Mouse (Mus musculus) urinary bladder, postnatal 25 days (tissue): ENCODE data around the gene Ccdc138.
A peak's percentile ranks its signal among the peaks of the same experiment; 100 is the strongest.

Experiments used
- DNase-seq: peaks from one replicate; pipeline ENCODE4 v3.0.0; 2022; ENCODE audit warnings: low spot score

Ccdc138 gene

GRCm38 (mm10) chr10:58585427-58586223 lies 87.9 kb downstream of the Ccdc138 start:
- DNase-seq, result no peak

GRCm38 (mm10) chr10:58594486-58594885 lies 96.7 kb downstream of the Ccdc138 start:
- no peak for DNase-seq

- DNase-seq, result no peak
Measured at GRCm38 (mm10) chr10:58595197-58595596, 97.4 kb downstream of the Ccdc138 start.

- no peak for DNase-seq
Measured at GRCm38 (mm10) chr10:58595821-58596220, 98.1 kb downstream of the Ccdc138 start.

DNA sequence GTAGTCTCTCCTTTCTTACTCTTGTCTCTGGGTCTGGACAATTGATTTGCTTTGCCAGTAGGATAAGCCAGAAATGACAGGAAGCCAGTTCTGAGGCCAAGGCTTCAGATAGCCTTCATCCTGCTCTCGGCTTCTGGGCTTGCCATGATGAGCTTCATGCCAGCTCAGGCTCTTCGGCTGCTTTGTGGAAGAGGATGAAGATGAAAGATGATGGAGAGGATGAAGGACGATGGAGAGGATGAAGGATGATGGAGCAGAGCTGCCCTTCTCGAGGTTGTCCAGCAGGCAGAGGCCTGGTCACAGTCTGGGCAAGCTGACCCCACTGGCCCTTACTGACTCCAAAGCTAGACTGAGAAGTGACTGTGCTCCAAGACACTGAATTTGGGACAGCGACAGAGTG lies 102.4 kb downstream of the Ccdc138 start:
- no peak for DNase-seq

- no peak for DNase-seq
Measured at GRCm38 (mm10) chr10:58600983-58601382, 103.2 kb downstream of the Ccdc138 start.

GRCm38 (mm10) chr10:58601431-58601901 lies 103.7 kb downstream of the Ccdc138 start:
- DNase-seq, result no peak

- DNase-seq, result no peak
Measured at GRCm38 (mm10) chr10:58601946-58602345, 104.2 kb downstream of the Ccdc138 start.

GRCm38 (mm10) chr10:58604779-58605178 lies 107.0 kb downstream of the Ccdc138 start:
- peak; percentile 46 for DNase-seq

GRCm38 (mm10) chr10:58606356-58606755 lies 108.6 kb downstream of the Ccdc138 start:
- DNase-seq, result no peak

- no peak for DNase-seq
Measured at GRCm38 (mm10) chr10:58608858-58609257, 111.1 kb downstream of the Ccdc138 start.

DNA sequence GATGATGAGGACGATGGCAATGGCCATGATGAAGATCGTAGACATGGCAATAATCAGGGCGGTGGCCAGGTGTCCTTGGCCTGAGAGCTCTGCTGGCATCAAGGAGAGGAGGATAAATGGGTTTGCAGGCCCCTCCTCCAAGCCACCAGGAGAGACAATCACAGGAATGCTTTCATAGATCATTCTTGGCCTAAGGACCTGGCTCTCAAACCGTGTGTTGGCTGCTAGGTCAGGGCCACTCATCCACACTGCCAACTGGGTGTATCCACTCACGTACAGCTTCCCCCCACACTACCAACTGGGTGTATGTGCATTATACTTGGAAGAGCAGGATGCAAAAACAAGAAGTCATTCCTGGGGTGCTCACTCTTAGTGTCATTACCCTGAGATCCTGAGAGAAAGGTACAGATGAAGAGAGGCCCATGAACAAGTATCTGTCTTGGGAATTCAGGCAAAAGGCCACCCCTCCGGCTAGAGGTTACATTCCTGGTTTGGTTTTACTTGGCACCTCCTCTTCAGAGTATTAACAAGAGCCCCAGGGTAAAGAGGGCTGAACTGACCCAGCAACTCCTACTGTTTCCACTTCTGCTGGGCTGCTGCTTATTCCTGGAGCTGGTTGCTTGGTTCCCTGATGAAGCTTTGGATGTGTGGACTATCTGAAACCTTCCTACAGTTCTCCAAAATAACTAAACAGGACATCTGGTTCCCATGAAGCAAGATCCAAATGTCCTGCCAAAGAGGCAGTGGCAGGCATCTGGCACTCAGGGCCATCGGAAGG lies 112.9 kb downstream of the Ccdc138 start:
- DNase-seq, result no peak

DNA sequence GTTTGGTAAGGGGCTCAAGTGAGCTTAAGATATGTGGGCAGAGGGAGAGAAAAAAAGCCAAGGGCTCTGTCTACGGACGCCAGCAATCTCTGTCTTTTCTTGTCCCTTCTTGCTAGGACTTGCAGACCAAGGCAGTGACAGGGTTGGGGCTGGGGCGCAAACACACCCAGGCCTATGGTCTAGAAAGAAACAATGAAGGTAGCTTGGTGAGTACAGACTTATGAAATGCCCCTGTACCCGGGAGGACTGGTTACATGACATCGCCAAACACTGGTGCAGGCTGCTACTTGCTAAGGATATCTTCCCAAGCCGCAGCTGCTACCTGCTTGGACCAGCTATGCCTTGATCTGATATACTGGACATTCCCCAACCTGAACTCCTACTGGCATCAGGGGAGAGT lies 116.9 kb downstream of the Ccdc138 start:
- peak; percentile 54 for DNase-seq

DNA sequence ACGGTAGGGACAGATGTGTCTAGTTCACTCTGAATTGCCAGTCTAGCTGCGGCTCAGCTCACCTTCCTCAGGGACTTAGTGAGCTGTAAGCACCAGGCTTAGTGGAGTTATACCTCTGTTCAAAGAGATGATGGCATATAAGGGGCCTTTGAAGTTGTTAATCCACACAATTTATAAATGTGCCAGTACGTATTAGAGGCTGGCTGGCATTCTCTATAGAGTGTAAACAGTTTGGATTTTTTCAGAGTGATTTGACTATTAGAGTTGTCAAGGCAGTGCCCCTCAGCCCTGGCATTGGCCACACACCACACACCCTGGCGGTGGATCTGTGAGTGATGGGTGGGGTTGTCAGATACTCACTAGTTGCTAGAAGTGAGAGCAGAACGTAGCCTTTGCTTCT lies 118.8 kb downstream of the Ccdc138 start:
- no peak for DNase-seq

DNA sequence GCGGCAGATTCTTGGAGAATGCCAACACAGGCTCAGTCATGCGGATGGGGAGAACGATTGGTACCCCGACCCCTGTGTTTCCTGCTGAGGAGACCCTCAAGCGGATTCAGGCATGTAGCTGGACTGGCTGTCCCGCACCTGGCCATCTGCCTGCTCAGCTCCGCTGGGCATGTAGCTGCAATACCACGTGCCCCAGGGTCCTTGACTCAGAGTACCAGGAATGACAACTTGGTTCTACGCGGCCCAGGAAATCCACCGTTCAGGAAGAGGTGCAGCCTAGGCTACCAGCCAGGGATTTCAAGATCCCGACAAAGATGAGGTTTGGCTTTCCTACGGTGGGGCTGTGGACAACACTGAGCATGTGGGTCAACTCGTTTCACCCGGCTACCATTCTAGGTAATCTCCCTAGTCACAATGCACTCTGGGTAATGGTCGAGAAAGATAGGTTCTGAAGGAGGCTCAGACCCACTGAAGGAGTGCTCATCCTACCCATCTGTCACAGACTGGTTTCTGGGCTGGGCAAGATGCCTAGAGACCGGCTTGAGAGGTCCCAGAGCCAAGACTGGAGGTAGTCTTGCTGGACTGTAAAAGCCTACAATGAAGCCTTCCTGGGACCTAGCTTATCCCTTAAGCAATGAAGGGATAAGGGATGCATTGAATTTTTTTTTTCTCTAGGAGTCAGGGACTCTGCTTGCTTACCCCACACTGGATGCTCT lies 120.9 kb downstream of the Ccdc138 start:
- no peak for DNase-seq

GRCm38 (mm10) chr10:58619266-58619665 lies 121.5 kb downstream of the Ccdc138 start:
- no peak for DNase-seq

GRCm38 (mm10) chr10:58624848-58625711 lies 127.3 kb downstream of the Ccdc138 start:
- no peak for DNase-seq
